Mouse (Mus musculus): Measurements from ENCODE around the gene Rbfox2. TPM values are rescaled to one million over a fixed set of nuclear protein-coding genes. Genes with fewer than 3 reads are reported as not detected.

Rbfox2 gene
- polyA plus RNA-seq, 1 experiment = 41.8 TPM

DNA sequence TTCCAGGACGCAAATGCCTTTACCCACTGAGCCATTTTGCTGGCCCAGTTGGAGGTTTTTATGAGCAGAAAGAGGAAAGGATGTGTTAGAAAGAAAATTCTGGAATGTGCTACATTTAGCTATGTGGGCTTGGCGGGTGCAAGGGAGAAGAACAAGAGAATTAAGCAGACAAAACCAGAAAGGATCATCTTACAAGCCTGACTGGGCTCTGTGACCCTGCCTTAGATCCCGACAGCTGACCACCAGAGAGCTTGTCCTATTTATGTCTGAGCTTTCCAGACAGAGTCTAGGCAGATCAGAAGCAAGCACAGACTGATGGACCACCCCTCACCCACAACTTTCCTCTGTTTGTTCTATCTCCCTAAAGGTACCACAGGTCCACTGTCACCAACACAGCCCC lies 275.5 kb downstream of the Rbfox2 start:
- no peak for DNase-seq (ENCODE audit: low read depth)

DNA sequence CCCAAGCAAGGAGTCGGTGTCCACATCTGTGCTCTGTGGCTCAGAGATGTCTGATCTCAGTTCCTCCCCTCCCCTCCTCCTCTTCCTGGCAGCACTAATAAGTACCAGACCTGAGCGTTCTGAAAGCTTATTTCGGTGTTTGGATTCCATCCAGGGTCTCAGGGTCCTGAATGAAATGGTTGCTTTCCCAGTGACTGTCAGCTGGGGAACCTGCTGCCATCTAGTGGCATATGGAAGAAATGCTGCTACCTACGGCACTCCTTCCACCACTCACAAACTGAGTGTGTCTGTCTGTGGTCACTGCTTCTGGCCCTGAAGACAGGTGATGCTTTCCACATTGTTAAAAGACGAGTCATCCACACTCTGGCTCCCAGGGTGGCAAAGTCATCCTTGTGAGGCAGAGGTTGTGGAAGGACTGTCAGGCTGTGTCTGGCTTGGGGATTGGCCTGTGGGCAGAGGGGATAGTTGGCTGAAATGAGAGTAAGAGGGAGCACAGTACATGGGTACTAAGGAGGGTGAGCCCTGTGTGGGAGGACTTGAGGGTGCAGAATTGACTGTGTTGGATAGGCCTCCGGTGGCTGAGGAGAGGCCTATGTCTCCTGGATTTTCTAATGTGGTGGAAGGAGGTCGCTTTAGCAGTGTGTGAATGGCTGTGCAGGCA lies 277.3 kb downstream of the Rbfox2 start:
- DNase-seq (ENCODE audit: low read depth) = no peak

Other genes starting within 250 kb of the Rbfox2 start
- gene Apol7a, start 92.1 kb upstream of the Rbfox2 start, polyA plus RNA-seq (2012; rRNA removed) = 0.32 and 0.38 TPM in 2 replicates
- 1.0 and 1.4 TPM in 2 replicates for gene Apol9a, start 104.1 kb upstream of the Rbfox2 start, polyA plus RNA-seq (2012; rRNA removed)
- gene Apol7b, start 140.5 kb upstream of the Rbfox2 start, polyA plus RNA-seq (2012; rRNA removed) = 0.04 TPM in 1 of 2 replicates, not detected in the other
- gene Apol10a, start 170.0 kb upstream of the Rbfox2 start, polyA plus RNA-seq (2012; rRNA removed) = not detected in 2 replicates
- not detected in 2 replicates for gene Apol11a, start 201.3 kb upstream of the Rbfox2 start, polyA plus RNA-seq (2012; rRNA removed)
- 0.18 and 0.23 TPM in 2 replicates for gene Apol7c, start 226.3 kb upstream of the Rbfox2 start, polyA plus RNA-seq (2012; rRNA removed)